Mouse (Mus musculus): Measurements from ENCODE around the gene Pou6f1. TPM values are rescaled to one million over a fixed set of nuclear protein-coding genes. Genes with fewer than 3 reads are reported as not detected.

The Pou6f1 gene
- total RNA-seq, 2 experiments from 2014 or later = 1.2 TPM; not detected in 1

GRCm38 (mm10) chr15:100537913-100538312, 61.9 kb downstream of the Pou6f1 start:
- peak; percentile 75 for ATAC-seq (replicated peaks; ENCODE audit: low FRiP score, poor library complexity, severe bottlenecking)

GRCm38 (mm10) chr15:100527900-100528299, 71.9 kb downstream of the Pou6f1 start:
- ATAC-seq (replicated peaks; ENCODE audit: low FRiP score, poor library complexity, severe bottlenecking) = no peak

GRCm38 (mm10) chr15:100525405-100525804, 74.4 kb downstream of the Pou6f1 start:
- ATAC-seq (replicated peaks; ENCODE audit: low FRiP score, poor library complexity, severe bottlenecking) = no peak

Other genes starting within 250 kb of the Pou6f1 start
- gene Methig1, start 246.8 kb downstream of the Pou6f1 start, total RNA-seq (2015; ENCODE audit: low replicate concordance) = not detected in 2 replicates
- gene Methig1, start 246.8 kb downstream of the Pou6f1 start, total RNA-seq (2017; ENCODE audit: low replicate concordance) = not detected in 2 replicates
- gene Mettl7a2, start 246.8 kb downstream of the Pou6f1 start, total RNA-seq (2015; ENCODE audit: low replicate concordance) = not detected in 2 replicates
- gene Mettl7a2, start 246.8 kb downstream of the Pou6f1 start, total RNA-seq (2017; ENCODE audit: low replicate concordance) = 0.56 TPM in 1 of 2 replicates, not detected in the other
- gene Higd1c, start 235.4 kb downstream of the Pou6f1 start, total RNA-seq (2015; ENCODE audit: low replicate concordance) = not detected in 2 replicates
- gene Higd1c, start 235.4 kb downstream of the Pou6f1 start, total RNA-seq (2017; ENCODE audit: low replicate concordance) = not detected in 2 replicates
- not detected in 2 replicates for gene Gm5475, start 177.8 kb downstream of the Pou6f1 start, total RNA-seq (2015; ENCODE audit: low replicate concordance)
- gene Gm5475, start 177.8 kb downstream of the Pou6f1 start, total RNA-seq (2017; ENCODE audit: low replicate concordance) = not detected in 2 replicates
- gene Slc11a2, start 174.9 kb downstream of the Pou6f1 start, total RNA-seq (2015; ENCODE audit: low replicate concordance) = 14.6 and 18.3 TPM in 2 replicates
- 20.1 and 23.8 TPM in 2 replicates for gene Slc11a2, start 174.9 kb downstream of the Pou6f1 start, total RNA-seq (2017; ENCODE audit: low replicate concordance)
- gene Letmd1, start 131.0 kb downstream of the Pou6f1 start, total RNA-seq (2015; ENCODE audit: low replicate concordance) = 4.4 and 4.8 TPM in 2 replicates
- gene Letmd1, start 131.0 kb downstream of the Pou6f1 start, total RNA-seq (2017; ENCODE audit: low replicate concordance) = 2.5 and 3.7 TPM in 2 replicates
- 0.21 TPM in 1 of 2 replicates, not detected in the other for gene Csrnp2, start 104.5 kb downstream of the Pou6f1 start, total RNA-seq (2015; ENCODE audit: low replicate concordance)
- 0.51 and 0.98 TPM in 2 replicates for gene Csrnp2, start 104.5 kb downstream of the Pou6f1 start, total RNA-seq (2017; ENCODE audit: low replicate concordance)
- gene Tfcp2, start 48.0 kb downstream of the Pou6f1 start, total RNA-seq (2015; ENCODE audit: low replicate concordance) = 2.1 and 4.8 TPM in 2 replicates
- gene Tfcp2, start 48.0 kb downstream of the Pou6f1 start, total RNA-seq (2017; ENCODE audit: low replicate concordance) = 7.8 and 13.7 TPM in 2 replicates
- gene Dazap2, start 15.4 kb upstream of the Pou6f1 start, total RNA-seq (2015; ENCODE audit: low replicate concordance) = 183 and 206 TPM in 2 replicates
- 81.3 and 93.7 TPM in 2 replicates for gene Dazap2, start 15.4 kb upstream of the Pou6f1 start, total RNA-seq (2017; ENCODE audit: low replicate concordance)
- 3.8 and 4.8 TPM in 2 replicates for gene Smagp, start 37.0 kb upstream of the Pou6f1 start, total RNA-seq (2015; ENCODE audit: low replicate concordance)
- gene Smagp, start 37.0 kb upstream of the Pou6f1 start, total RNA-seq (2017; ENCODE audit: low replicate concordance) = 0.84 and 1.0 TPM in 2 replicates
- gene Bin2, start 69.6 kb upstream of the Pou6f1 start, total RNA-seq (2015; ENCODE audit: low replicate concordance) = 30.4 and 56.8 TPM in 2 replicates
- gene Bin2, start 69.6 kb upstream of the Pou6f1 start, total RNA-seq (2017; ENCODE audit: low replicate concordance) = 32.1 and 37.9 TPM in 2 replicates
- gene Cela1, start 87.9 kb upstream of the Pou6f1 start, total RNA-seq (2015; ENCODE audit: low replicate concordance) = 31.3 and 37.1 TPM in 2 replicates
- gene Cela1, start 87.9 kb upstream of the Pou6f1 start, total RNA-seq (2017; ENCODE audit: low replicate concordance) = 12.3 and 20.9 TPM in 2 replicates
- 3.6 and 4.0 TPM in 2 replicates for gene Galnt6, start 129.4 kb upstream of the Pou6f1 start, total RNA-seq (2015; ENCODE audit: low replicate concordance)
- 4.5 and 4.9 TPM in 2 replicates for gene Galnt6, start 129.4 kb upstream of the Pou6f1 start, total RNA-seq (2017; ENCODE audit: low replicate concordance)
- gene Slc4a8, start 161.8 kb upstream of the Pou6f1 start, total RNA-seq (2015; ENCODE audit: low replicate concordance) = under 0.01 and 1.3 TPM in 2 replicates
- 0.09 and 0.42 TPM in 2 replicates for gene Slc4a8, start 161.8 kb upstream of the Pou6f1 start, total RNA-seq (2017; ENCODE audit: low replicate concordance)

Data from erythroblast, adult 5-6 weeks (primary cell).